Mouse (Mus musculus): ENCODE results near the gene Sppl3.
A peak's percentile ranks its signal among the peaks of the same experiment; 100 is the strongest.

Gene Sppl3

GRCm38 (mm10) chr5:115000503-115000902, 10.4 kb upstream of the Sppl3 start:
- no peak for DNase-seq

DNA sequence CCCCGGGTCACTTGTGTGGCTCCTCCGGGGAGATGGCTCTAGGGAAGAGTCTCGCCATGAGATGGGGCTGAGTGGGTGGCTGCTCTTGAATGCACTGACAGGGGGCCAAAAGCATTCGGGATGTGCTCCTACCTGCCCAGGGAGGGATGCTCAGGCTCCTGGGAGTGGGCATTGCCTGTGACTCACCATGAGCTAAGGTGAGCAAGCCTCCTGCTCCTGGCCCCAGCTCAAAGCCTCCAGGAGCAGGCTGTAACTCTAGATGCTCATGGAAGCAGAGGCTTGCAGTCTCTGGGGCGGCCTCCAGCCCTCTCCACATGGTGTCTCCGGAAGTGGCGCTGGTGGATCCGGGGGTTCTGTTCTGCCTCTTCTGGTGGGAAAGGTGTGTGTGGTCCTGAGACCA, 9.5 kb upstream of the Sppl3 start:
- no peak for DNase-seq

DNA sequence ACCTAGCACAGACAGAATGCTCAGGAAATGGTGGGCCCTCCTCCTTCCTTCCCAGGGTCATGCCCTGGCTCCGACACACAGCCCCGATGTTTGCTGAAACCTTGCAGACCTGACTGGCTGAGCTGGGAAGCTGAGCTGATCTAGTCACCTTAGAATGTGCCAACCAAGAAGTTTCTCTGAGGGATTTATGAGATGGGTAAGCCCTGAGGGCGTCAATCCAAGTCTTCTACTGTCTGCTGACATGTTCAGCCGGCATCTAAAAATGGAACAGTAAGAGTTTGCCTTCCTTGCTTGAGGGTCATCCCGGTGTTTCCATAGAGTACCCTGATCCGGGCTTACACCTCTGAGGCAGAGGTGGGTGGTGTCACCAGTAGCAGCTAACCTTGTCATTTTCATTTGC, 8.2 kb upstream of the Sppl3 start:
- no peak for DNase-seq

DNA sequence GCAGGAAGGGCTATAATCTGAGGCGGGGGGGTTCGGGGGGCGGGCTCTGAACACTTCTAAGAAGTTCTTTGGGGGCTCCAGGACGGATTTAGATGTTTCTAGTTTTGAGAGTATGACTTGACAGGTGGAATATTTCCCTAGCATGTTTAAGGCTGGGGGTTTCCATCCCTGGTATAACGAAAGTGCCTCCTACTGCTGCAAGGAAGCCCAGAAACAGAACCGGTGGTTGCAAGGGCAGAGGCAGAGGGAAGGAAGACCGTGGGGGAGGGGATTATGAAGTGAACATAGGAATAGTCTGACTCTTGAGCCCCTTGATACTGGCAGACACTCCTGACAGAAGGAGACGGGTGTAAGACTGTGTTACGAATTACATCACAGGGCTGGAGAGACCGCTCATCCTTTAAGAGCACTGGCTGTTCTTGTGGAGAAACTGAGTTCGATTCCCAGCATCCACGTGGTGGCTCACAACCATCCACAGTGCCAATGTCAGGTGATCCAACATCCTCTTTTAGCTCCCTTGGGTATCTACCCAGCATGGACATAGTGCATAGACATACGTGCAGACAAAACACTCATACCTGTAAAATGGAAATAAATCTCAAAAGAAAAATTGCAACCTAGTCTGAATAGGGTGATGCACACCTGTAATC, 7.6 kb upstream of the Sppl3 start:
- DNase-seq = no peak

DNA sequence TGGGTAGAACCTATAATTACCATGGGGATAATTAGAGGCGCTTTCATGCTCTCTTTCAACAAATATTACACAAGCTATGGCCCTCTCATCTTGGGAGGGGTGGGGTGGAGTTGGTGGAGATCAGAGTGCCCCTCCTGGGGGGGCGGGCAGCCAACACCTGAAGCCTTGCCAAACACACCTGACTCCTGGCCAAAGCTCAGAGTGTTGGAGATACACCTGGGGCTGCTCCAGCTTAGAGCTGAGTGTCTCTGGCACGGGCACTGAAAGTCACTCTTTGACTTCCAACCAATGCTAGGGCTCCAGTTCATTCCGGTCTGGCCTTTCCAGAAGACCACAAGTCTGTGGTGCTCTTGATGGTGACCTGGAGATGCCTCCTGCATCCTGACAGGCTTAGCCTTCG, 3.2 kb upstream of the Sppl3 start:
- DNase-seq = no peak

GRCm38 (mm10) chr5:115008307-115008706, 2.6 kb upstream of the Sppl3 start:
- no peak for DNase-seq

- no peak for DNase-seq
Measured at GRCm38 (mm10) chr5:115009143-115009542, 1.8 kb upstream of the Sppl3 start.

- no peak for DNase-seq
Measured at GRCm38 (mm10) chr5:115009961-115010360, 976 bp upstream of the Sppl3 start.

DNA sequence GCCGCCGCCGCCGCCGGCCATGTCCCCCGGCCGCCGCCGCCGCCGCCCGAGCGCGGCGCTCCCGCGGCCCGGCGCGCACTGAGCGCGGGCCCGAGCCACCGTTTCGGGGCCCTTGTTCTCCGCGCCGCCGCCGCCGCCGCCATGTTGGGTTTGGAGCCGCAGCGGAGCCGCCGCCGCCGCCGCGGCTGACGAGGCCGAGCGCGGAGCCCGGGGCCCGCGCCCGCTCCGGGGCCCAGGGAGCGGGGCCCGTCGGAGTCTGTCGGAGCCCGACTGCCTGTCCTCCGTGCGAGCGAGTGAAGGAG, 231 bp downstream of the Sppl3 start:
- no peak for DNase-seq

GRCm38 (mm10) chr5:115011519-115012261, 753 bp downstream of the Sppl3 start:
- DNase-seq = peak; percentile 45 to 52

GRCm38 (mm10) chr5:115013436-115013835, 2.5 kb downstream of the Sppl3 start:
- no peak for DNase-seq

DNA sequence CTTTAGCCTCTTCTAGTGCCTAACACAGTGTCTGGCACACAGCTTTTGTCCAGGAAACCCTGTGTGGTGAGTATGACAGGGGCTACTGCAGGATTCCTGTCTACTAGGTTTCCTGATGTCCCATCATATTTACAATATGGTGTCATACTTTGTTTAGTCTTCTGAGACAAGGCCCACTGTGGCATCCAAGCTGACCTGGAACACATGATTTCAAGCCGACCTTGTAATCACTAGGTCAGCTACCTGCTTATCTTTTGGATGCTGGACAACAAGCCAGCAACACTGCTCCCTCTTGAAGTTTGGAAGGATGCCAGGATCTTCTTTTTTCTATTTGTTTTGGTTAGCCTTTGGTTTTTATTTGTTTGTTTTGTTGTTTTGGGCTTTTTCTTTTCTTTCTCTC, 3.6 kb downstream of the Sppl3 start:
- DNase-seq = no peak

DNA sequence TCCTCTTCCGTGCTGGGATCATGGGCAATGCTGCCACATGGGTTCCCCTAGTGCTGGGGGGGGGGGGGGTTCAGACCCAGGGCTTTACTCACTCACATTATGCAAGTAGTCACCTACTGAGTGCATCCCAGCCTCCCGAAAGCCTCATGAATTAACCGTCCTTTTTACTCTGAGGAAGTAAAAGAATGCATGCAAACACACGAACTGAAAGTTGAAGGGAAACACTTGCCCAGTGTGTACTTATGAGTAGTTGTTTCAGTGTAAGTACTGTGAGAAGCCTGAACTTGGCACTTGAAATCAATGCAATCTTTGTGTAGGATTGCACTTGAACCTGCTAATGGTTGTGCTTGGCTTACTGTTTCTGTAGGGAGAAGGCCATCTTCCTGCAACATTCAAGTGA, 4.2 kb downstream of the Sppl3 start:
- no peak for DNase-seq

DNA sequence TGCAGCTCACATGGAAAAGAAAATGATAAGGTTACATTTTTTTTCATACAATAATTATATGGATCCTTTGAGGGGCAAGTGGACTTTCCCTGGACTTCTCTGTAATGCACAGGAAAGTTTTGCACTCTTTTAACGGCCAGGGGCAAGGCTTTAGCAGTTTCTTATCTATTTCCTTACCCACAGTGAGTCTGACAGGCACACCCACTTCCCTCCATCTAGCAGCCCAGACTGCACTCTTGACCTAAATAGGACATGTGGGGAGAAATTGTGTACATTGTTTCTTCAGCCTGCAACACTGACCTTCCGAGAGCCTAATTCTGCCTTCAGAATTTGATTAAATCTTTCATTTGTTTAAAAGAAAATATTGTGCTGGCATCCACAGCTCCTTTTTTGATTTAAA, 7.3 kb downstream of the Sppl3 start:
- DNase-seq = no peak

GRCm38 (mm10) chr5:115018813-115019212, 7.9 kb downstream of the Sppl3 start:
- no peak for DNase-seq

DNA sequence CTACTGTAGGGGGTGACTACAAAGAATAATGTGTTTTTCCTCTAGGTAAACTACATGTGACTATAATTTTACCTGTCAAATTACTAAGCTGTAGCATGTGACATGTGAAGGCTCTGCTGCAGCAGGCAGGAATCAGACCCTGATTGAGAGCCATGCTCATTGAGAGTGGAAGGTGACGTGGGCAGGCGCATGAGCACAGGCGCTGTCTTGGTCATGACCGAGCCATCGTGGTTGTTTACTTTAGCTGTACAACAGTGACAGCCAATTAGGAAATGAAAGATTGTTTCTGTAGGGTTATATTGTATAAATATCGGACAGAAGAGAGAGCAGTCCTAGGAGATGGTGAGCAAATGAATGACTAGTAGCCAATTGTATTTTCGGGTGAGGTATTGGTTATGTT, 11.1 kb downstream of the Sppl3 start:
- DNase-seq = no peak

DNA sequence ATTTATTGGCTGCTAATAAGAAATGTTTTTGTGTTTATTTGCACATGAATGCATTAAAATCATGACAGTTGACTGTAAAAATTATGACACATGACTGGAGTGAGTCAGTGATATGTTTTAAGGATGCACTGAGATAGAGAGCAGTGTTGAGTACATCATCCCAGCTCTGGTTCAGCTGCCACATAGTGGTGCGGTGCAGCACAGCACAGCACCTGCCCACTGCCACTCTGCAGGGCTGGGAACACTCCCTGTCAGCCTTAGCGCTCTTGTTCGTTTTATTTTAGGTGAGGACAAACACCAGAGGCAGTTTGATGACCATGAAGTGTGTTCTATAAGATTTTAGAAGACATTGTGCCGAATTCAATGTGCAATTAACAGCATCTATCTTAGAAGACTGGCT, 15.2 kb downstream of the Sppl3 start:
- DNase-seq = no peak

- no peak for DNase-seq
Measured at GRCm38 (mm10) chr5:115027109-115027508, 16.2 kb downstream of the Sppl3 start.

DNA sequence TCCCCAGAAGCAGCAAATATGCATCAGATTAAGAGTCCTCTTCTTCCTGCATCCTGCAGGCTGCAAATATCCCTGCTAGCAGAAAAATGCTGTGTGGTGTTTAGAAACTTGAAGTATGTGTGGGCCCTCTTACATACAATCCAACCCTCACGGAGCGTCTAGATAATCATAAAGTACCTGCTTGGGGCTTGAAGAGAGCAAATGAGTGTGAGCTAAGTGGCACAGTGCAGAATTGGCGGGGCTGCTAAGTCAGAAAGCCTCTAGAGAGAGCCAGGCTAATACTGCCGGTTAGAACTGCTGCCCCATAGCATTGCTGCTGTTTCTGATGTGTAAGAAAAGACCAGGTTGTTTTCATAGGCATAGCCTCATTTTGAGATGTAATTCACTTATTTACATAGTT, 18.0 kb downstream of the Sppl3 start:
- DNase-seq = no peak

DNA sequence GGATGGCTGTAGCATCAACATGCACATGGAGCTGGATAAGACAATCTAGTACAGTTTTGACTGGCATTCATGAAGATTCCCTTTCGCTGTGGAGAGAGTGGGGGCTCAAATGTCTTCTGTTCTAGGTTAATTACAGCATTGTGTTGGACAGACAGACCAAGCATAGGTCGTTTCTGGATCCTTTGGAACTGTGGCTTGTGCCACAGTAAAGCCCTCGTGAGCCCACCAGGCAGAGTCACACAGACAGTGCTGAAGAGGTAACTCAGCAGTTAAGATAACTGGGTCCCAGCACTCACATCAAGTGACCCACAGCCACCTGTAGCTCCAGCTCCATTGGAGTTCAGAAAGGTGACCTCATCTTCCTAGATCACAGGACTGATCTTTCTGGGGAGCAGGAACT, 18.6 kb downstream of the Sppl3 start:
- no peak for DNase-seq

GRCm38 (mm10) chr5:115031576-115031975, 20.6 kb downstream of the Sppl3 start:
- no peak for DNase-seq

- no peak for DNase-seq
Measured at GRCm38 (mm10) chr5:115032620-115033019, 21.7 kb downstream of the Sppl3 start.

DNA sequence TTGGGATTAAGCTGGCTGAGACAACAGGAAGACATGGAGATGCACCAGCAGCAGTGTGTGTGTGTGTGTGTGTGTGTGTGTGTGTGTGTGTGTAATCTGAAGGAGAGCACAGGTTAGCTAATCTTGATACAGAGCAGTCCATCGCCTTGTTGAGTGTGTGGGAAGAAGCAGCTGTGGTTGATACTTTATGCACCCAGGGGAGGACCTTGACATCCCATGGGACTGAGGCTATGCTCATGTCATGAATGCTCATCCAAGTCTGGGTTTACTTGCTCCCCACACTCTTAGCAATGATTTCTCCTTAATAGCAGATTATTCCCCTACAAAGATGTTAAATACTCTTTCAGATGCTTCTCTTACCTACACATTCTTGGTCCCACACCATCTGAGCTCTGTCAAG, 24.3 kb downstream of the Sppl3 start:
- no peak for DNase-seq

DNA sequence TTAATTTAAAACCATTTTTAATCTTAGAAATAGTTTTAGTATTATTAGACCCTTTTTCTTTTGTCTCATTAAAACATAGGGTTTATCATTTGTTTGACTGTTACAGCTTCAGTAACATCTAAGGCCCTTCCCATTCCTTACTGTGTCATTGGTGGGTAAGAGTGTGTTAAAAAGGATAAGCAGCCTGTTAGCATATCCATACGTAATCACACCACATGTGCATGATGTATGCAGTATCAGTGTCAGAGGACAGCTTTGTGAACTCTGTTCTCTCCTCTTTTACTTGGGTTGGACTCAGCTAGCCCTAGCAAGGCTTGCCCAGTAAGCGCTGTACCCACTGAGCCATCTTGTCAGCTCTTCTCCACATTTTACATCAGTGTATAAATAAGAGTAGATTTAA, 26.2 kb downstream of the Sppl3 start:
- DNase-seq = no peak

- DNase-seq = peak; percentile 55 to 71
Measured at GRCm38 (mm10) chr5:115040756-115041155, 29.8 kb downstream of the Sppl3 start.

Data from cerebellum, postnatal 36 days (tissue).